Mouse (Mus musculus): ENCODE measurements at regions not wholly inside any gene's neighbourhood (a gene's known extent, or its start where the extent isn't known, plus 50 kb on each side); places are given as distances from the start of the nearest gene placed in this dataset.

- no peak for DNase-seq (ENCODE audit: extremely low read depth)
- Histone ChIP-seq H3K79me2 (replicated peaks; ENCODE audit: control insufficient read depth, extremely low read depth, insufficient read depth, poor library complexity, severe bottlenecking) (no peaks in the 10 kb centered on the region), H3K4me1 (ENCODE audit: control insufficient read depth in 1 of 2, insufficient read depth in 2 of 2) (no peaks in the 10 kb centered on the region), H3K36me3 (replicated peaks in 1 of 2; ENCODE audit: control insufficient read depth in 1 of 2, insufficient read depth in 1 of 2, low read length in 1 of 2) (no peaks in the 10 kb centered on the region), H3K27me3 (replicated peaks) (no peaks in the 10 kb centered on the region), H3K27ac (ENCODE audit: insufficient read depth, low read depth) (no peak overlapping the region), H3K4me2 (ENCODE audit: insufficient read depth, low read depth, poor library complexity, severe bottlenecking) (no peak overlapping the region), H3K9ac (ENCODE audit: insufficient read depth, low read depth) (no peak overlapping the region), H3K9me3 (replicated peaks; ENCODE audit: low read length) (no peaks in the 10 kb centered on the region), H3K4me3 (replicated peaks in 1 of 3; ENCODE audit: low read depth in 2 of 3, low read length in 2 of 3, poor library complexity in 1 of 3) (no peak overlapping the region)
- TF ChIP-seq MEF2A (IDR thresholded peaks at IDR 0.05; ENCODE audit: borderline replicate concordance, low read depth, low read length) (no peak), TCF12 (IDR thresholded peaks at IDR 0.05; ENCODE audit: low read depth, low read length) (no peak), ZC3H11A (IDR thresholded peaks at IDR 0.05; ENCODE audit: low read depth, low read length) (no peak), CTCF (conservative IDR thresholded peaks at IDR 0.05 in 1 of 2, IDR thresholded peaks at IDR 0.05 in 1 of 2; ENCODE audit: low read depth in 2 of 2, low read length in 2 of 2) (no peak), MAFK (IDR thresholded peaks at IDR 0.05; ENCODE audit: insufficient replicate concordance, low read length) (no peak), E2F4 (IDR thresholded peaks at IDR 0.05; ENCODE audit: insufficient replicate concordance, low read depth, low read length) (no peak), POLR2A (IDR thresholded peaks at IDR 0.05; ENCODE audit: low read depth, low read length) (no peak), ETS1 (conservative IDR thresholded peaks at IDR 0.05; ENCODE audit: low read depth, low read length) (no peak), CHD1 (IDR thresholded peaks at IDR 0.05; ENCODE audit: low read depth, low read length) (no peak), EP300 (IDR thresholded peaks at IDR 0.05; ENCODE audit: low read length) (no peak), KAT2A (IDR thresholded peaks at IDR 0.05; ENCODE audit: insufficient replicate concordance, low read length) (no peak), CHD2 (IDR thresholded peaks at IDR 0.05; ENCODE audit: low read length) (no peak)
- dilution Hi-C loops (cut with MboI; ENCODE audit: extremely low pct_ligation_motif_present, extremely low pct_unique_long_range_greater_than_20kb, low sequenced_read_pairs): no loop called here
- in situ Hi-C loops (cut with MboI; ENCODE audit: low pct_ligation_motif_present, low pct_unique_long_range_greater_than_20kb, low sequenced_read_pairs): no loop called here
Measured at GRCm38 (mm10) chr6:98147855-98148254, 194.7 kb downstream of the Gm765 start.

GRCm38 (mm10) chr6:98132931-98133330, 209.6 kb downstream of the Gm765 start:
- in situ Hi-C loops (cut with MboI; ENCODE audit: low pct_ligation_motif_present, low pct_unique_long_range_greater_than_20kb, low sequenced_read_pairs) (no loop called here), dilution Hi-C loops (cut with MboI; ENCODE audit: extremely low pct_ligation_motif_present, extremely low pct_unique_long_range_greater_than_20kb, low sequenced_read_pairs) (no loop called here)
- Histone ChIP-seq H3K4me1 (ENCODE audit: control insufficient read depth in 1 of 2, insufficient read depth in 2 of 2) (no peaks in the 10 kb centered on the region), H3K9me3 (replicated peaks; ENCODE audit: low read length) (no peaks in the 10 kb centered on the region), H3K79me2 (replicated peaks; ENCODE audit: control insufficient read depth, extremely low read depth, insufficient read depth, poor library complexity, severe bottlenecking) (no peaks in the 10 kb centered on the region), H3K27ac (ENCODE audit: insufficient read depth, low read depth) (no peak overlapping the region), H3K4me3 (replicated peaks in 1 of 3; ENCODE audit: low read depth in 2 of 3, low read length in 2 of 3, poor library complexity in 1 of 3) (no peak overlapping the region), H3K9ac (ENCODE audit: insufficient read depth, low read depth) (no peak overlapping the region), H3K36me3 (replicated peaks in 1 of 2; ENCODE audit: control insufficient read depth in 1 of 2, insufficient read depth in 1 of 2, low read length in 1 of 2) (no peaks in the 10 kb centered on the region), H3K27me3 (replicated peaks) (no peaks in the 10 kb centered on the region), H3K4me2 (ENCODE audit: insufficient read depth, low read depth, poor library complexity, severe bottlenecking) (no peak overlapping the region)
- TF ChIP-seq UBTF (IDR thresholded peaks at IDR 0.05; ENCODE audit: low read depth, low read length) (no peak), SMC3 (IDR thresholded peaks at IDR 0.05; ENCODE audit: low read depth, low read length) (peak; percentile 35), RAD21 (IDR thresholded peaks at IDR 0.05; ENCODE audit: low read depth, low read length) (peak; percentile 70), CTCF (conservative IDR thresholded peaks at IDR 0.05 in 1 of 2, IDR thresholded peaks at IDR 0.05 in 1 of 2; ENCODE audit: low read depth in 2 of 2, low read length in 2 of 2) (peak; percentile 54 to 69)
- DNase-seq (ENCODE audit: extremely low read depth): peak; percentile 21

- DNase-seq (ENCODE audit: extremely low read depth): no peak
- no peak for TF ChIP-seq SMC3 (IDR thresholded peaks at IDR 0.05; ENCODE audit: low read depth, low read length)
- TF ChIP-seq GABPA (IDR thresholded peaks at IDR 0.05; ENCODE audit: insufficient replicate concordance, low read depth, low read length): no peak
- no peak for TF ChIP-seq RCOR1 (conservative IDR thresholded peaks at IDR 0.05; ENCODE audit: low read depth, low read length)
- no peak for TF ChIP-seq USF2 (conservative IDR thresholded peaks at IDR 0.05; ENCODE audit: low read depth, low read length)
- no peak for TF ChIP-seq EP300 (IDR thresholded peaks at IDR 0.05; ENCODE audit: low read length)
- no peak for TF ChIP-seq TBP (conservative IDR thresholded peaks at IDR 0.05; ENCODE audit: low read depth, low read length)
- no peak for TF ChIP-seq ZC3H11A (IDR thresholded peaks at IDR 0.05; ENCODE audit: low read depth, low read length)
- no peak for TF ChIP-seq CTCF (conservative IDR thresholded peaks at IDR 0.05 in 1 of 2, IDR thresholded peaks at IDR 0.05 in 1 of 2; ENCODE audit: low read depth in 2 of 2, low read length in 2 of 2)
- H3K27ac ChIP-seq (ENCODE audit: insufficient read depth, low read depth): no peak overlapping the region
- H3K36me3 ChIP-seq (replicated peaks in 1 of 2; ENCODE audit: control insufficient read depth in 1 of 2, insufficient read depth in 1 of 2, low read length in 1 of 2): no peaks in the 10 kb centered on the region
- no peaks in the 10 kb centered on the region for H3K4me1 ChIP-seq (ENCODE audit: control insufficient read depth in 1 of 2, insufficient read depth in 2 of 2)
- H3K79me2 ChIP-seq (replicated peaks; ENCODE audit: control insufficient read depth, extremely low read depth, insufficient read depth, poor library complexity, severe bottlenecking): no peaks in the 10 kb centered on the region
- H3K9ac ChIP-seq (ENCODE audit: insufficient read depth, low read depth): no peak overlapping the region
- H3K9me3 ChIP-seq (replicated peaks; ENCODE audit: low read length): no peaks in the 10 kb centered on the region
- dilution Hi-C loops (cut with MboI; ENCODE audit: extremely low pct_ligation_motif_present, extremely low pct_unique_long_range_greater_than_20kb, low sequenced_read_pairs) (no loop called here), in situ Hi-C loops (cut with MboI; ENCODE audit: low pct_ligation_motif_present, low pct_unique_long_range_greater_than_20kb, low sequenced_read_pairs) (no loop called here)
- H3K4me2 ChIP-seq (ENCODE audit: insufficient read depth, low read depth, poor library complexity, severe bottlenecking): no peak overlapping the region
- H3K4me3 ChIP-seq (replicated peaks in 1 of 3; ENCODE audit: low read depth in 2 of 3, low read length in 2 of 3, poor library complexity in 1 of 3): no peak overlapping the region
- H3K27me3 ChIP-seq (replicated peaks): no peaks in the 10 kb centered on the region
Measured at GRCm38 (mm10) chr6:98125434-98125833, 217.1 kb downstream of the Gm765 start.
